Mouse (Mus musculus): ENCODE data around the gene Idh2. TPM values are rescaled to one million over a fixed set of nuclear protein-coding genes. Genes with fewer than 3 reads are reported as not detected.

Gene Idh2
- polyA plus RNA-seq, 1 experiment = 310 TPM

- no peak overlapping the region for H3K27ac ChIP-seq (replicated peaks; ENCODE audit: low read depth, low read length)
- no peak overlapping the region for H3K4me3 ChIP-seq (ENCODE audit: insufficient read depth, low read depth, low read length)
- peaks cover 16% of the 10 kb centered on the region for H3K4me1 ChIP-seq (ENCODE audit: control insufficient read depth, insufficient read depth, insufficient read length, low read length)
Measured at GRCm38 (mm10) chr7:80081586-80082554, 33.3 kb downstream of the Idh2 start.

- Histone ChIP-seq H3K4me1 (ENCODE audit: control insufficient read depth, insufficient read depth, insufficient read length, low read length) (peaks cover 36% of the 10 kb centered on the region), H3K4me3 (ENCODE audit: insufficient read depth, low read depth, low read length) (no peak overlapping the region), H3K27ac (replicated peaks; ENCODE audit: low read depth, low read length) (peak overlapping the region; percentile 90)
Measured at GRCm38 (mm10) chr7:80078792-80079301, 36.3 kb downstream of the Idh2 start.

- peaks cover 42% of the 10 kb centered on the region for H3K4me1 ChIP-seq (ENCODE audit: control insufficient read depth, insufficient read depth, insufficient read length, low read length)
Measured at GRCm38 (mm10) chr7:80077801-80078200, 37.4 kb downstream of the Idh2 start.

GRCm38 (mm10) chr7:80076961-80077716 is 38.1 kb downstream of the Idh2 start:
- H3K27ac ChIP-seq (replicated peaks; ENCODE audit: low read depth, low read length) = peak overlapping the region; percentile 79
- H3K4me1 ChIP-seq (ENCODE audit: control insufficient read depth, insufficient read depth, insufficient read length, low read length) = peaks cover 47% of the 10 kb centered on the region
- H3K4me3 ChIP-seq (ENCODE audit: insufficient read depth, low read depth, low read length) = no peak overlapping the region

More at GRCm38 (mm10) chr7:80077801-80078200, 37.4 kb downstream of the Idh2 start:
- Histone ChIP-seq H3K27ac (replicated peaks; ENCODE audit: low read depth, low read length) (peak overlapping the region; percentile 79), H3K4me3 (ENCODE audit: insufficient read depth, low read depth, low read length) (no peak overlapping the region)

- peaks cover 55% of the 10 kb centered on the region for H3K4me1 ChIP-seq (ENCODE audit: control insufficient read depth, insufficient read depth, insufficient read length, low read length)
- peak overlapping the region; percentile 55; the same call in 1 of the 2 replicates for H3K27ac ChIP-seq (replicated peaks; ENCODE audit: low read depth, low read length)
- H3K4me3 ChIP-seq (ENCODE audit: insufficient read depth, low read depth, low read length) = no peak overlapping the region
Measured at GRCm38 (mm10) chr7:80075946-80076583, 39.1 kb downstream of the Idh2 start.

- Histone ChIP-seq H3K27ac (replicated peaks; ENCODE audit: low read depth, low read length) (peak overlapping the region; percentile 55), H3K4me1 (ENCODE audit: control insufficient read depth, insufficient read depth, insufficient read length, low read length) (peaks cover 60% of the 10 kb centered on the region), H3K4me3 (ENCODE audit: insufficient read depth, low read depth, low read length) (no peak overlapping the region)
Measured at GRCm38 (mm10) chr7:80074921-80075441, 40.2 kb downstream of the Idh2 start.

- peaks cover 66% of the 10 kb centered on the region for H3K4me1 ChIP-seq (ENCODE audit: control insufficient read depth, insufficient read depth, insufficient read length, low read length)
- no peak overlapping the region for H3K4me3 ChIP-seq (ENCODE audit: insufficient read depth, low read depth, low read length)
- H3K27ac ChIP-seq (replicated peaks; ENCODE audit: low read depth, low read length) = no peak overlapping the region
Measured at GRCm38 (mm10) chr7:80073506-80073905, 41.7 kb downstream of the Idh2 start.

GRCm38 (mm10) chr7:80072297-80072696 is 42.9 kb downstream of the Idh2 start:
- Histone ChIP-seq H3K27ac (replicated peaks; ENCODE audit: low read depth, low read length) (no peak overlapping the region), H3K4me1 (ENCODE audit: control insufficient read depth, insufficient read depth, insufficient read length, low read length) (peaks cover 56% of the 10 kb centered on the region)

GRCm38 (mm10) chr7:80071209-80071608 is 44.0 kb downstream of the Idh2 start:
- H3K4me3 ChIP-seq (ENCODE audit: insufficient read depth, low read depth, low read length) = no peak overlapping the region
- peaks cover 46% of the 10 kb centered on the region for H3K4me1 ChIP-seq (ENCODE audit: control insufficient read depth, insufficient read depth, insufficient read length, low read length)
- H3K27ac ChIP-seq (replicated peaks; ENCODE audit: low read depth, low read length) = no peak overlapping the region

More at GRCm38 (mm10) chr7:80072297-80072696, 42.9 kb downstream of the Idh2 start:
- no peak overlapping the region for H3K4me3 ChIP-seq (ENCODE audit: insufficient read depth, low read depth, low read length)

GRCm38 (mm10) chr7:80069615-80070327 is 45.4 kb downstream of the Idh2 start:
- peak overlapping the region; percentile 76 for H3K27ac ChIP-seq (replicated peaks; ENCODE audit: low read depth, low read length)
- peaks cover 44% of the 10 kb centered on the region for H3K4me1 ChIP-seq (ENCODE audit: control insufficient read depth, insufficient read depth, insufficient read length, low read length)
- H3K4me3 ChIP-seq (ENCODE audit: insufficient read depth, low read depth, low read length) = peak overlapping the region; percentile 32

- H3K4me3 ChIP-seq (ENCODE audit: insufficient read depth, low read depth, low read length) = peak overlapping the region; percentile 1; the same call in 1 of the 2 replicates
- peaks cover 40% of the 10 kb centered on the region for H3K4me1 ChIP-seq (ENCODE audit: control insufficient read depth, insufficient read depth, insufficient read length, low read length)
- H3K27ac ChIP-seq (replicated peaks; ENCODE audit: low read depth, low read length) = no peak overlapping the region; the same call in 1 of the 2 replicates
Measured at GRCm38 (mm10) chr7:80068341-80068740, 46.9 kb downstream of the Idh2 start.

- peaks cover 45% of the 10 kb centered on the region for H3K4me1 ChIP-seq (ENCODE audit: control insufficient read depth, insufficient read depth, insufficient read length, low read length)
Measured at GRCm38 (mm10) chr7:80066675-80067455, 48.3 kb downstream of the Idh2 start.

GRCm38 (mm10) chr7:80065250-80065649 is 49.9 kb downstream of the Idh2 start:
- Histone ChIP-seq H3K4me1 (ENCODE audit: control insufficient read depth, insufficient read depth, insufficient read length, low read length) (peaks cover 51% of the 10 kb centered on the region), H3K4me3 (ENCODE audit: insufficient read depth, low read depth, low read length) (no peak overlapping the region), H3K27ac (replicated peaks; ENCODE audit: low read depth, low read length) (0 out of 2 replicates have a peak overlapping the region, but pooled peaks have one; percentile 7)

More at GRCm38 (mm10) chr7:80066675-80067455, 48.3 kb downstream of the Idh2 start:
- Histone ChIP-seq H3K27ac (replicated peaks; ENCODE audit: low read depth, low read length) (no peak overlapping the region), H3K4me3 (ENCODE audit: insufficient read depth, low read depth, low read length) (no peak overlapping the region)

All from brown adipose tissue, adult 24 weeks (tissue).